Mouse (Mus musculus) embryo, embryonic 11 days (tissue): Measurements from ENCODE around the gene Olfr1110.
"Not testable (repeated sequence)": the region's sequence is repeated elsewhere in the genome, so short reads cannot be mapped to it uniquely, and the experiment has no call there.

Source experiments
- DNase-seq: peaks from one replicate; pipeline ENCODE4 v3.0.0-alpha.2; 2015

The Olfr1110 gene

DNA sequence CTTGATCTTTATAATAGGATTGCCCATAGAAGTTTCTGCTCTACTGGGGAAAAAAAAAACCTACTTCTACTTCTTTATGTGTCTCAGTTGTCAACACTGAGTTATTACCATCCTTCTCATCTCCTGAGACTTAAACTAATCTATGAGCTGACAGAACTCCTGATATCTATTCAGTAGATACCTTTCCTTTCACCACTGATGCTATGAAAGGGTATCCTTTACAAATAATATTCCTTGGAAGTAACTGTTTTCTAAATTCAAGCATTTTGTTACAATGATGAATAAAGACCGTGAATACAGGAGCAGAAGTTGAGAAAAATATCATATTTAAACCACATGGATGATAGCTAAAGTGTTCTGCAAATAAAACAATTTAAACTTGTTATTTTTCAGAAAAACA, at the start of gene Olfr1110:
Gene Olfr1110 (minus strand): TSS at position 101 of the 400 bp plus-strand sequence.
- DNase-seq, result no peak

DNA sequence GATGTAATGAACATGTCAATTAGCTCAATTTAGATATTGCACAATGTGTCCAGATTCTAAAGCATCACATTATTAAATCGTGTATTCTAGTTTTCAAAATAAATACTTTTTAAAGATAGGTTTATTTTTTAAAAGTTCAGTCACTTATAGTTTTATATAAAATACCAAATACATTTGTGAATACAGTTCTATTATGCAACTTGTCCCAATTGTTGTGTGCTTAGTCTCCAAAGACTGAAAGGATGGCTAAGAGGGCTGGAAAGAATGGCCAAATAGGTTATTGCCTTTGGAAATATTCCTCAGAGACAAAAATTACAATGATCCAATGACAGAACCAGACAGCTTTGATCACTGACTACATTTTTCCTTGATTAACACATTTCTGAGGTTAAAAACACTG, 47.4 kb upstream of the Olfr1110 start, which contains the start of gene Olfr1112:
Gene Olfr1112 (plus strand): TSS at position 301 of the 400 bp plus-strand sequence.
- DNase-seq, result no peak

DNA sequence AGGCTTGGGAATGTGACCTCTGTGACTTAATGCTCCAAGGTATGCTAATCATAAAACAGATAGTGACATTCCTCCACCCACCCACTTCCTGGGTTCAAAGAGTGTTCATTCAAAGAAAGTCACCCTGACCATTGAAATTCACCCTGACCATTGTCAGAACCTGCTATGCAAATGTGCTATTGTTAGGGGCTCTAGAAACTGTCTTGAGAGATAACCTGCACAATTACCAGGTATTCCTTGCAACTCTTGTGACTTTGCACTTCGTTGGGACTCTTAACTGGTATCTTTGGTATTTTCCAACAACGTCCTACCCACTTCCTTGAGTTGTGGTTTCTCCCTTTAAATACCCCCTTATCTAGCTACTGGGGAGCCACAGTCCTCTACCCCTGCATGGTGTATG, 27.6 kb upstream of the Olfr1110 start:
- not testable (repeated sequence) for DNase-seq

DNA sequence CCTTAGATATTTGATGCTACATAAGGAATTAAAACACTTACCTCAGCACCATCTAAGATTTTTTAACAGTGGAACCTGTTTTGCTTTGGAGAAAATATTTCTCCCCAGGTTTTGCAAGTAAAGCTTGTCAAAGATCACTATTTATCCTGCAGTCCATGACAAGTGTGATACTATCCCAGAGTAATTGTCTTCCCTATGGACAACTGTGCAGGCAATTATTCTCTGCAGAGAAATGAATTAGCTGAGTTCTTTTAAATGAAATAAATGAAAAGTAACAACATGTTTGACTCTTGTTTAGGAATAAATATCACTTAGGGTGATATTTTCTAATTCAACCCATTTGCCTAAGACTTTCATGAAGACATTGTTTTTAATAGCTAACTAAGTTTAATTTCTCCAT, 12.4 kb upstream of the Olfr1110 start, which contains the start of gene Olfr1111:
Gene Olfr1111 (minus strand): TSS at position 101 of the 400 bp plus-strand sequence.
- DNase-seq, result no peak

GRCm38 (mm10) chr2:87114467-87114866, 25.6 kb downstream of the Olfr1110 start, which contains the start of gene Olfr259:
TSS of gene Olfr259 (minus strand) at chr2:87114567.
- no peak for DNase-seq

DNA sequence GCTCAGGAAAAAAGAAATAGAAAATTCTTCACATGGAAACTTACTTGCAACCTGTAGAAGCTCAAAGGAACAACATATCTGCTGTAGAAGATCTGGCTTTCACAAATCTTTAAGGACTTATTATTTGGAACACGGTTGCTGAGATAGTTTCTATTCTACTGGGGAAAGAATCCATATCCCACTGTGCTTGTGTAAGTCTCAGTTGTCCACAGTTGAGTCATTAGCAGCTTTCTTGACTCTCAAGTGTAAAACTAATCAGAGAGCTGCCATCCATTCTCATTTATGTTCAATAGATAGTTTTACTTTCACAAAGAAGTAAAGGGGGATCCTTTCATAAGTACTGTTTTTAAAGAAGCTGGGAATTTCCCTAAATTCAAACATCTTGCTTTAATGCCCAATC, 44.2 kb downstream of the Olfr1110 start, which contains the start of gene Olfr1109:
Gene Olfr1109 (minus strand): TSS at position 101 of the 400 bp plus-strand sequence.
- DNase-seq, result no peak
